Mouse (Mus musculus) splenic B cell, adult 2 months (primary cell): ENCODE measurements at regions not wholly inside any gene's neighbourhood (a gene's known extent, or its start where the extent isn't known, plus 50 kb on each side); places are given as distances from the start of the nearest gene placed in this dataset.

Experiments
- DNase-seq: peaks from one replicate; pipeline ENCODE4 v3.0.0-alpha.2; 2011; ENCODE audit warnings: low read depth, low spot score
- H3K27me3 ChIP-seq: 2 replicates; pipeline ENCODE4 v1.6.1; 2012; ENCODE audit warnings: mild to moderate bottlenecking, low read length, moderate library complexity, mixed read lengths; ENCODE audit not compliant: control insufficient read depth, poor library complexity, insufficient read depth, severe bottlenecking
- H3K36me3 ChIP-seq: 2 replicates; pipeline ENCODE4 v1.6.1; 2012; ENCODE audit warnings: mild to moderate bottlenecking, low read length, moderate library complexity, mixed read lengths; ENCODE audit not compliant: control insufficient read depth, poor library complexity, insufficient read depth, severe bottlenecking

- peak; percentile 19 for DNase-seq
- Histone ChIP-seq H3K27me3 (no peaks in the 10 kb centered on the region), H3K36me3 (no peaks in the 10 kb centered on the region)
These were observed 137.8 kb downstream of the B3glct start for GRCm38 (mm10) chr5:149815879-149816278.

DNA sequence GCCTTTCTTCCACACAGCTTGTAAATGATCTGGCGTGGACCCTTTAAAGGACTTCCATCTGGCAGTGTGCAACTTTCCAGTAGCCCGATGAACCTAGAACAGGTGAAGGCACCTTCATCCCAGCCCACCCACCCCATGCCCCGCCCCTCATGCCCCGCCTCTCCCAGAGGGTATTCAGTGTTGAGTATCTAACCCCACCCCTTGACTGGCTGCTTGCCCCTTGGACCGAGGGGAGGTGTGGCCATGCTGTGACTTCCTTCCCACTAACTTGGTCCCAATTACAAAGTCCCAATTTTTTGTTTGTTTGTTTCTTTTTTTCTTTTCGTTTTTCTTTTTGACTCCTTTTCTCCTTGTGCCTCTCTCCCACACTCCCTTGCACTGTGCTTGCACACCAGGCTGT, 140.8 kb downstream of the B3glct start:
- H3K27me3 ChIP-seq, result no peaks in the 10 kb centered on the region
- no peak for DNase-seq
- no peaks in the 10 kb centered on the region for H3K36me3 ChIP-seq

GRCm38 (mm10) chr5:149823821-149824220, 145.8 kb downstream of the B3glct start:
- H3K36me3 ChIP-seq, result no peaks in the 10 kb centered on the region
- DNase-seq, result no peak
- H3K27me3 ChIP-seq, result no peaks in the 10 kb centered on the region; the same call in 1 of the 2 replicates

DNA sequence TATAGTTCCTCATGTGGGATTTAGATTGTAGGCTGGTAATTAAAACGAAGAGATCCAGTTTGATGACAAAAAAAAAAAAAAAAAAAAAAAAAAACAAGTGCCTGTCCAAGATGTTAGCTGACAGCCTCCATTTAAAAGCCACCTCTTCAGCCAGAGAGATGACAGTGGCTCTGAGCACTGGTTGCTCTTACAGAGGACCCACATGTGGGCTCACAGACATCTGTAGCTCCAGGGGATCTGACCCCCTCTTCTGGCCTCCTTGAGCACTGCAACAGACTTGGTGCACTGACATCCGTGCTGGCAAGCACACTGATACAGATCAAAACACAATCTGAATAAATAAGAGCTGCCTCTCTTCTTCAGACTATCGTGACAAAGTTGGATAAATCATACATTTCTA, 149.6 kb downstream of the B3glct start:
- H3K36me3 ChIP-seq, result no peaks in the 10 kb centered on the region
- DNase-seq, result no peak
- H3K27me3 ChIP-seq, result no peaks in the 10 kb centered on the region; the same call in 1 of the 2 replicates

DNA sequence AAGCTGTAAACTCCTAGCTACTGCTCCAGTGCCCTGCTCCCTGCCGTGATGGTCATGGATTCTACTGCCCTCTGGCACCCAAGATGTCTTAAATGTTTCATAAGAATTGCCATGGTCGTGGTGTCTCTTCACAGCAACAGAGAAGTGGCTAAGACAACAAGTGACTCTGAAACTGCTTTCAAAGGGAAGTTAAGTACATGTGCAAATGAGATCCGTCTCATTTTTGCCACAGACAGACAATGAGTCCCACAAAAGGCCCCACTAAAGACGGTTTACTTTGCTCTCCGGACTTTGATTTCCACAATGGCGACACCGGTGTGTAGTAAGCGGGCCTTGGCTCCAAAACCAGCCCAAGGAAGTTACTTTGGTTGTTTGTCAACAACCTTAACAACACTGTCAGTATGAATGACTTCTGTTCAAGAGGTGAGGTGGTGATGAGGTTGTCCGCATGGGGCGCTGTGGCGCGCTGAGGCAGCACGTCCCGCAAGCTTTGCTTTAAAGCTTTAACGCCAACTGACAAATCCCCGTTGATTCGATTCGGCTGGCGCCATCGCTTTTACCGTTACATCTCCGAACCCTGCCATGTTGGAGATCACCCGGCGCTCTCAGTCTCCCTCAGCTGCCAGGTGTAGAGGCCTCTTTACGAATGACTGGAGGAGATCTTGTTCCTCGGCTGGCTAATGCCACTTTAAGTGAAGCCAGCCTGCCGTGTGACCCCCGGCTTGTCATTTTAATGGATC, 153.3 kb downstream of the B3glct start:
- no peaks in the 10 kb centered on the region for H3K36me3 ChIP-seq
- peak; percentile 38 for DNase-seq

DNA sequence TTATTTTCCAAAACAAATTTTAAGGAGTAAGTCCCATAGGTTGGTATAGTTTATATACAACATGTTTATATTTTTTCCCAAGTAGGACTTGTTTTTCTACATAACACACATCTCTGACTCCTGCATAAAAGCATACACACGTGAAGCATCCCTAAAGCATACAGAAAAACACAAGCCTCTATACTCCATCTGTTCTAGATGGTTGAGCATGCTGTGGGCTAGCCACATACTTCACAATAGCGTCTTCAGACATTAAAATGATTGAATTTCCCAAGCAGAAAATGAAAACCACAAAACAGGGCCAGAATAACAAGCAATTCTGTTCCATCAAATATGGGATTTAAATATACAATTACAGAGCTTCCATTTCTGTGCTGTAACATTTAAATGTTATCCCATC, 159.3 kb downstream of the B3glct start:
- no peak for DNase-seq
- no peaks in the 10 kb centered on the region for H3K36me3 ChIP-seq
- no peaks in the 10 kb centered on the region for H3K27me3 ChIP-seq

More for the DNA sequence above, 153.3 kb downstream of the B3glct start:
- no peaks in the 10 kb centered on the region; the same call in 1 of the 2 replicates for H3K27me3 ChIP-seq

- H3K27me3 ChIP-seq, result no peaks in the 10 kb centered on the region
- DNase-seq, result no peak
- H3K36me3 ChIP-seq, result no peaks in the 10 kb centered on the region
These were observed 164.5 kb downstream of the B3glct start for GRCm38 (mm10) chr5:149842491-149842890.

GRCm38 (mm10) chr5:149843310-149843709, 165.3 kb downstream of the B3glct start:
- no peaks in the 10 kb centered on the region for H3K27me3 ChIP-seq
- DNase-seq, result no peak
- no peaks in the 10 kb centered on the region for H3K36me3 ChIP-seq

DNA sequence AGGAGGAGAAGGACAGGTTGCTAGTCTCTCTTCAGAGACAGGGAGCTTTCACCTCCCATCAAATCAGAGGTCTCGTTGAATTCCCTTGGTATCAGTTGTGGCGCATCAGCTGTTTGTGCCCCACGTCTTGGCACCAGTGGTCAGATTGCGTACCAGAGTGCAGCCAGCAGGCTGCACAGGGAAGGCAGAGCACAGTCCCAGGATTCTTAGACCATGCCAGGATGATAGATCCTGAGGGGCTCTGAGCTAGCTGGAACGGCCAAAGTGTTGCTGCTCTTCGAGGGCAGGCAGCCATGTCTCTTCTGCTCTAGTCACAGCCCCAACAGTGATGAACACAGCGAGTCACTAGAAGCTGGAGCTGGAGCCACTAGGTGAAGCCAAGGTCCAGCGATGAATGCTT, 167.2 kb downstream of the B3glct start:
- no peak for DNase-seq
- Histone ChIP-seq H3K27me3 (no peaks in the 10 kb centered on the region), H3K36me3 (no peaks in the 10 kb centered on the region)

DNA sequence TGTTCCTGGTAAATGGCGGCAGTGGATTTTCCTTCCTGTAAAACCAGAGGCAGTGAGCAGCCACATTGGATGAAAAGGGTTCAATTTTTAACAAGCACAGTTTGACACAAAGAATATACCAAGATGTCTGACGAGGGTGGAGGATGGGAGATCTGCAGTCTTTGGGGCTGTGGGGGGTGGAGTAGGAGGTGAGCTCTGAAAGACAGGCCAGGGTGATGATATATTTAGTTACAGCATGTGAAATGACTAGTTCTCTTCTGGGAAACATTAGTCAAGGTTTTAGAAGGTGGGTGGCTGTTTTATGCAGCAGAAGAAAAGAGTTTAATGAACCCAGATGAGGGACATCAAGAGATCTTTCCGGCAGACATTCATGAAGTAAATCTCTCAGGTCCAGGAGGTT, 170.0 kb upstream of the Rxfp2 start:
- H3K36me3 ChIP-seq, result no peaks in the 10 kb centered on the region
- no peak for DNase-seq
- no peaks in the 10 kb centered on the region for H3K27me3 ChIP-seq

GRCm38 (mm10) chr5:149851011-149851410, 167.5 kb upstream of the Rxfp2 start:
- Histone ChIP-seq H3K27me3 (no peaks in the 10 kb centered on the region), H3K36me3 (no peaks in the 10 kb centered on the region)
- DNase-seq, result peak; percentile 38

GRCm38 (mm10) chr5:149852516-149852915, 166.0 kb upstream of the Rxfp2 start:
- Histone ChIP-seq H3K27me3 (no peaks in the 10 kb centered on the region), H3K36me3 (no peaks in the 10 kb centered on the region)
- DNase-seq, result peak; percentile 41

DNA sequence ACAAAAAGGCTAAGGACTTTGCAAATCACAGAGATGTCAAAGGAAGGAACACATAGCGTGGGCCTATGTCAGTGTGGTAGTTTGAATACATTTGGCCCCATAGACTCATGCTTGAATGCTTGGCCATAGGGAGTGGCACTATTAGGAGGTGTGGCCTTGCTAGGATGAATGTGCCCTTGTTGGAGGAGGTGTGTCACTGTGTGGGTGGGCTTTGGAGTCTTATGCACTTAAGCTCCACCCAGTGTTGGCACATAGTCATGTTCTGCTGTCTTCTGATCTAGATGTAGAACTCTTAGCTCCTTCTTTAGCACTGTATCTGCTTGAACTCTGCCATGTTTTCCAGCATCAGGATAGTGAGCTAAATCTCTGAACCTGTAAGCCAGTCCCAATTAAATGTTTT, 162.4 kb upstream of the Rxfp2 start:
- no peaks in the 10 kb centered on the region for H3K36me3 ChIP-seq
- DNase-seq, result no peak
- no peaks in the 10 kb centered on the region for H3K27me3 ChIP-seq

GRCm38 (mm10) chr5:149857019-149857418, 161.5 kb upstream of the Rxfp2 start:
- no peak for DNase-seq
- no peaks in the 10 kb centered on the region for H3K36me3 ChIP-seq
- no peaks in the 10 kb centered on the region for H3K27me3 ChIP-seq

- no peaks in the 10 kb centered on the region for H3K36me3 ChIP-seq
- no peak for DNase-seq
- no peaks in the 10 kb centered on the region for H3K27me3 ChIP-seq
These were observed 156.9 kb upstream of the Rxfp2 start for GRCm38 (mm10) chr5:149861489-149861962.

DNA sequence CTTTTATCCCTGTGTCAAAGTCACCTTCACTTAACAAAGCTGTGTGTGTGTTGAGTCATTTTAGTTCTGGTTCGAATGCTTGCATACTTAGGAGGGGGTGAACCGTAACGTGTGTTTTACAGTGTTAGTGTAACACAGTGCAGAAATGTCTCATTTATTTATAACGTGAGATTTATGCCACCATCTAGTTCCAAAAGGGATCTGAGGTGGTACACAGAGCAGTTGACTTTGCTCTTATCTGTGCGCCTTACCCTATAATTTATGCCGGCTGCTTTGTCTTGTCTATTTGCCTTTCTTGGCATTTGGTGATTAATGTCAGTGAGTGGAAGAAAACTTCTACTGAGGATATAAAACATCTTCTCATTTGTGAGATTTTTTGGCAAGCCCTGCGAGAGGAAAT, 150.5 kb upstream of the Rxfp2 start:
- no peaks in the 10 kb centered on the region for H3K36me3 ChIP-seq
- no peaks in the 10 kb centered on the region for H3K27me3 ChIP-seq
- DNase-seq, result no peak
